Mouse (Mus musculus): ENCODE measurements around the gene Adcy5.

Adcy5 gene

DNA sequence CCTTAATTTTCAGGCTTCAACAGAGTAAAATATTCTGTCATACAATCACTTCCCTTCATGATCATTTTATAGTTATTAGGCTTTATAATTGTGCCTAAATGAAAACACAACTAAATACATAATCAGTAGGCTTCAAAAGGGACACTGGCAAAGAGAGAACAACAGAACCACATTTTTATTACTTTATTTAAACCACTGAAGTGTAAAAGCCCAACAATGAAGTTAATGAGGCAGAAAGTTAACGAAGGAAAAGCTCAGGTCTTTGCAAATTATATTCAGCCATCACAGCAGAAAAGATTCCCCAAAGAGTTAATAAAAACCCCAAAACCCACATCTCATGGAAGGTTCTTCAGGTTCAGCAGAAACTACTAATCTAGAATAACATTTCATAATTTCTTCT is 175.8 kb downstream of the Adcy5 start:
- DNase-seq: no peak

All from layer of hippocampus, adult 9-11 months (tissue).